Mouse (Mus musculus): ENCODE results near the gene Setdb1. TPM values are rescaled to one million over a fixed set of nuclear protein-coding genes. Genes with fewer than 3 reads are reported as not detected.

Setdb1 gene
- polyA plus RNA-seq, 1 experiment from 2014 or later, result 31.6 TPM

- WGBS (ENCODE audit: insufficient replicate concordance), result 58% methylated on average over 5 of the region's 5 CpGs
- H3K9me3 ChIP-seq (replicated peaks), result no peaks in the 10 kb centered on the region
- H3K4me2 ChIP-seq, result no peak overlapping the region
- H3K27ac ChIP-seq, result no peak overlapping the region
- peaks cover 35% of the 10 kb centered on the region for H3K36me3 ChIP-seq
- ATAC-seq, result no peak
- H3K4me3 ChIP-seq, result no peak overlapping the region
- no peak overlapping the region for H3K9ac ChIP-seq
- no peaks in the 10 kb centered on the region for H3K27me3 ChIP-seq (replicated peaks)
- peaks cover 34% of the 10 kb centered on the region for H3K4me1 ChIP-seq
Measured at GRCm38 (mm10) chr3:95286011-95286410, 71.0 kb downstream of the Setdb1 start.

- Histone ChIP-seq H3K9ac (no peak overlapping the region), H3K4me2 (no peak overlapping the region), H3K36me3 (peaks cover 31% of the 10 kb centered on the region), H3K27me3 (replicated peaks) (no peaks in the 10 kb centered on the region), H3K27ac (no peak overlapping the region), H3K4me1 (peaks cover 40% of the 10 kb centered on the region), H3K9me3 (replicated peaks) (no peaks in the 10 kb centered on the region), H3K4me3 (no peak overlapping the region)
- WGBS (ENCODE audit: insufficient replicate concordance), result 81% methylated on average over 5 of the region's 5 CpGs
- no peak for ATAC-seq
Measured at GRCm38 (mm10) chr3:95285390-95285789, 71.6 kb downstream of the Setdb1 start.

GRCm38 (mm10) chr3:95284501-95285281 lies 72.3 kb downstream of the Setdb1 start:
- Histone ChIP-seq H3K9me3 (replicated peaks) (no peaks in the 10 kb centered on the region), H3K27ac (peak overlapping the region; percentile 98; the same call in 1 of the 2 replicates), H3K4me3 (peak overlapping the region; percentile 81; the same call in 1 of the 2 replicates), H3K36me3 (peaks cover 25% of the 10 kb centered on the region), H3K27me3 (replicated peaks) (no peaks in the 10 kb centered on the region), H3K9ac (no peak overlapping the region; the same call in 1 of the 2 replicates), H3K4me1 (peaks cover 45% of the 10 kb centered on the region), H3K4me2 (peak overlapping the region; percentile 87)
- 82% methylated on average over 12 of the region's 12 CpGs for WGBS (ENCODE audit: insufficient replicate concordance)
- no peak for ATAC-seq

- Histone ChIP-seq H3K4me3 (peak overlapping the region; percentile 81), H3K9ac (peak overlapping the region; percentile 91), H3K27me3 (replicated peaks) (no peaks in the 10 kb centered on the region), H3K9me3 (replicated peaks) (no peaks in the 10 kb centered on the region), H3K4me2 (peak overlapping the region; percentile 87), H3K27ac (peak overlapping the region; percentile 98), H3K4me1 (peaks cover 52% of the 10 kb centered on the region), H3K36me3 (peaks cover 21% of the 10 kb centered on the region)
- 29% methylated on average over 1 of the region's 1 CpGs for WGBS (ENCODE audit: insufficient replicate concordance)
- no peak for ATAC-seq
Measured at GRCm38 (mm10) chr3:95284062-95284461, 72.9 kb downstream of the Setdb1 start.

GRCm38 (mm10) chr3:95283589-95283941 lies 73.4 kb downstream of the Setdb1 start:
- Histone ChIP-seq H3K4me2 (peak overlapping the region; percentile 87), H3K9ac (peak overlapping the region; percentile 91), H3K27me3 (replicated peaks) (no peaks in the 10 kb centered on the region), H3K4me3 (peak overlapping the region; percentile 81), H3K36me3 (peaks cover 18% of the 10 kb centered on the region), H3K4me1 (peaks cover 56% of the 10 kb centered on the region), H3K9me3 (replicated peaks) (no peaks in the 10 kb centered on the region), H3K27ac (peak overlapping the region; percentile 98)
- no peak for ATAC-seq
- WGBS (ENCODE audit: insufficient replicate concordance), result 3% methylated on average over 7 of the region's 7 CpGs

GRCm38 (mm10) chr3:95282865-95283588 lies 74.0 kb downstream of the Setdb1 start:
- peaks cover 62% of the 10 kb centered on the region for H3K4me1 ChIP-seq
- no peaks in the 10 kb centered on the region for H3K27me3 ChIP-seq (replicated peaks)
- peak overlapping the region; percentile 81 for H3K4me3 ChIP-seq
- H3K27ac ChIP-seq, result peak overlapping the region; percentile 98
- ATAC-seq, result peak; percentile 73
- H3K4me2 ChIP-seq, result peak overlapping the region; percentile 87
- peaks cover 13% of the 10 kb centered on the region for H3K36me3 ChIP-seq
- H3K9me3 ChIP-seq (replicated peaks), result no peaks in the 10 kb centered on the region
- 0% methylated on average over 51 of the region's 51 CpGs for WGBS (ENCODE audit: insufficient replicate concordance)
- H3K9ac ChIP-seq, result peak overlapping the region; percentile 91

- ATAC-seq, result 0 out of 2 replicates have a peak, but pooled peaks have one; percentile 10
- peaks cover 68% of the 10 kb centered on the region for H3K4me1 ChIP-seq
Measured at GRCm38 (mm10) chr3:95282381-95282864, 74.6 kb downstream of the Setdb1 start.

GRCm38 (mm10) chr3:95281216-95282126 lies 75.5 kb downstream of the Setdb1 start, which contains the start of the genes Mindy1 and Prune1:
Gene Mindy1, plus strand, starts transcription at chr3:95281345.
Gene Prune1, minus strand, starts transcription at chr3:95282076.
- peak within 1 kb of the TSS; percentile 91 for H3K9ac ChIP-seq
- peak; percentile 85 for ATAC-seq
- H3K4me1 ChIP-seq, result peaks cover 75% of the 10 kb centered on the region
- peak within 1 kb of the TSS; percentile 87 for H3K4me2 ChIP-seq
- peak within 1 kb of the TSS; percentile 98 for H3K27ac ChIP-seq
- peaks cover 5% of the 10 kb centered on the region; the same call in 1 of the 2 replicates for H3K36me3 ChIP-seq
- H3K9me3 ChIP-seq (replicated peaks), result no peaks in the 10 kb centered on the region
- no peaks in the 10 kb centered on the region for H3K27me3 ChIP-seq (replicated peaks)
- WGBS (ENCODE audit: insufficient replicate concordance), result under 1% methylated on average over 53 of the region's 53 CpGs
- peak within 1 kb of the TSS; percentile 81 for H3K4me3 ChIP-seq

More at GRCm38 (mm10) chr3:95282381-95282864, 74.6 kb downstream of the Setdb1 start:
- peak overlapping the region; percentile 87 for H3K4me2 ChIP-seq
- peak overlapping the region; percentile 91 for H3K9ac ChIP-seq
- H3K36me3 ChIP-seq, result peaks cover 7% of the 10 kb centered on the region
- H3K4me3 ChIP-seq, result peak overlapping the region; percentile 81
- WGBS (ENCODE audit: insufficient replicate concordance), result under 1% methylated on average over 11 of the region's 11 CpGs
- peak overlapping the region; percentile 98 for H3K27ac ChIP-seq
- H3K27me3 ChIP-seq (replicated peaks), result no peaks in the 10 kb centered on the region
- no peaks in the 10 kb centered on the region for H3K9me3 ChIP-seq (replicated peaks)

GRCm38 (mm10) chr3:95280747-95281146 lies 76.3 kb downstream of the Setdb1 start:
- no peaks in the 10 kb centered on the region for H3K27me3 ChIP-seq (replicated peaks)
- peaks cover 74% of the 10 kb centered on the region for H3K4me1 ChIP-seq
- peak overlapping the region; percentile 81 for H3K4me3 ChIP-seq
- peak overlapping the region; percentile 87 for H3K4me2 ChIP-seq
- H3K36me3 ChIP-seq, result peaks cover 5% of the 10 kb centered on the region; the same call in 1 of the 2 replicates
- H3K27ac ChIP-seq, result peak overlapping the region; percentile 89
- H3K9me3 ChIP-seq (replicated peaks), result no peaks in the 10 kb centered on the region
- WGBS (ENCODE audit: insufficient replicate concordance), result 13% methylated on average over 8 of the region's 8 CpGs
- peak overlapping the region; percentile 91 for H3K9ac ChIP-seq
- ATAC-seq, result no peak

- Histone ChIP-seq H3K36me3 (peaks cover 4% of the 10 kb centered on the region), H3K9me3 (replicated peaks) (no peaks in the 10 kb centered on the region), H3K9ac (no peak overlapping the region), H3K4me2 (no peak overlapping the region), H3K27me3 (replicated peaks) (no peaks in the 10 kb centered on the region), H3K4me1 (peaks cover 75% of the 10 kb centered on the region), H3K4me3 (no peak overlapping the region), H3K27ac (peak overlapping the region; percentile 64)
- WGBS (ENCODE audit: insufficient replicate concordance), result 81% methylated on average over 1 of the region's 1 CpGs
- ATAC-seq, result no peak
Measured at GRCm38 (mm10) chr3:95277149-95277551, 79.9 kb downstream of the Setdb1 start.

GRCm38 (mm10) chr3:95276428-95276934 lies 80.5 kb downstream of the Setdb1 start:
- H3K9me3 ChIP-seq (replicated peaks), result no peaks in the 10 kb centered on the region
- H3K9ac ChIP-seq, result no peak overlapping the region; the same call in 1 of the 2 replicates
- WGBS (ENCODE audit: insufficient replicate concordance), result 46% methylated on average over 5 of the region's 5 CpGs
- peaks cover 75% of the 10 kb centered on the region for H3K4me1 ChIP-seq
- no peak for ATAC-seq
- peaks cover 4% of the 10 kb centered on the region for H3K36me3 ChIP-seq
- peak overlapping the region; percentile 64 for H3K27ac ChIP-seq
- H3K4me2 ChIP-seq, result no peak overlapping the region
- H3K27me3 ChIP-seq (replicated peaks), result no peaks in the 10 kb centered on the region
- H3K4me3 ChIP-seq, result no peak overlapping the region
